Mouse (Mus musculus) spleen, adult 2 months (tissue): ENCODE measurements around the gene Ppt2.

Experiments
- CTCF ChIP-seq: fragments of 200-500 bp; IDR thresholded peaks from 2 replicates; pipeline ENCODE4 v1.5.1; 2011; ENCODE audit warnings: mild to moderate bottlenecking, inconsistent platforms; ENCODE audit not compliant: insufficient read depth, insufficient read length, insufficient replicate concordance; ENCODE audit errors: extremely low read depth
- POLR2A ChIP-seq: fragments of 200-500 bp; IDR thresholded peaks from 2 replicates; pipeline ENCODE4 v1.6.1; 2011; ENCODE audit warnings: low read depth, low read length, inconsistent platforms

- TF ChIP-seq POLR2A = no peak
- no peak for TF ChIP-seq CTCF
Measured at GRCm38 (mm10) chr17:34652985-34653384, 24.7 kb upstream of the Ppt2 start.
